Mouse (Mus musculus) ZHBTc4 (cell line): ENCODE measurements around the gene Olfr1233.

Source experiments
- DNase-seq: peaks from one replicate; pipeline ENCODE4 v3.0.0-alpha.2; 2011; ENCODE audit warnings: low read depth, low spot score

Olfr1233 gene

GRCm38 (mm10) chr2:89342298-89342697 lies at the start of gene Olfr1233:
TSS of gene Olfr1233 (minus strand) at chr2:89342398.
- no peak for DNase-seq

GRCm38 (mm10) chr2:89364765-89365164 lies 22.6 kb upstream of the Olfr1233 start, which contains the start of gene Olfr1234:
TSS of gene Olfr1234 (minus strand) at chr2:89364865.
- DNase-seq, result no peak

GRCm38 (mm10) chr2:89329575-89329974 lies 12.6 kb downstream of the Olfr1233 start, which contains the start of gene Olfr1232:
TSS of gene Olfr1232 (minus strand) at chr2:89329675.
- no peak for DNase-seq

GRCm38 (mm10) chr2:89306974-89307373 lies 35.2 kb downstream of the Olfr1233 start, which contains the start of gene Olfr1231:
TSS of gene Olfr1231 (minus strand) at chr2:89307074.
- DNase-seq, result no peak

GRCm38 (mm10) chr2:89297168-89297567 lies 45.0 kb downstream of the Olfr1233 start, which contains the start of gene Olfr1230:
TSS of gene Olfr1230 (minus strand) at chr2:89297268.
- DNase-seq, result no peak

GRCm38 (mm10) chr2:89287914-89288313 lies 54.3 kb downstream of the Olfr1233 start, which contains the start of gene Olfr1229:
TSS of gene Olfr1229 (minus strand) at chr2:89288014.
- no peak for DNase-seq
